Mouse (Mus musculus) CH12.LX (cell line): Measurements from ENCODE around the gene Ppip5k1. TPM values are rescaled to one million over a fixed set of nuclear protein-coding genes. Genes with fewer than 3 reads are reported as not detected.

ENCODE experiments used
- DNase-seq: peaks from one replicate; pipeline ENCODE4 v3.0.0-alpha.2; 2013; ENCODE audit errors: extremely low read depth
- H3K27ac ChIP-seq: 2 replicates; pipeline ENCODE4 v1.5.1; 2012; ENCODE audit warnings: low read depth, mild to moderate bottlenecking, control low read depth, moderate library complexity; ENCODE audit not compliant: insufficient read depth
- H3K27me3 ChIP-seq: replicated peaks from 2 replicates; pipeline ENCODE3; 2012; ENCODE audit warnings: inconsistent platforms
- H3K36me3 ChIP-seq, 2 experiments: replicated peaks in 1 of 2; 2 replicates each; pipeline versions ENCODE3 to v1.6.1; 2012; ENCODE audit warnings: inconsistent platforms in 1 of 2, low read length in 1 of 2, mild to moderate bottlenecking in 1 of 2, mixed read lengths in 1 of 2, moderate library complexity in 1 of 2; ENCODE audit not compliant: control insufficient read depth in 1 of 2, insufficient read depth in 1 of 2
- H3K4me1 ChIP-seq, 2 experiments: 2 replicates each; pipeline ENCODE4 v1.6.1; 2012; ENCODE audit warnings: inconsistent platforms in 1 of 2, moderate library complexity in 1 of 2; ENCODE audit not compliant: insufficient read depth in 2 of 2, control insufficient read depth in 1 of 2
- H3K4me2 ChIP-seq: 2 replicates; pipeline ENCODE4 v1.6.1; 2012; ENCODE audit warnings: low read depth, mild to moderate bottlenecking, control low read depth; ENCODE audit not compliant: poor library complexity, insufficient read depth, severe bottlenecking
- H3K4me3 ChIP-seq, 3 experiments: fragments of 150-350 bp in 1 of 3; sonication (generic) in 1 of 3; replicated peaks in 1 of 3; 2 replicates each; pipeline versions ENCODE3 to v1.5.1; 2011 to 2012; ENCODE audit warnings: low read depth in 2 of 3, low read length in 2 of 3, mild to moderate bottlenecking in 2 of 3, moderate library complexity in 2 of 3, control low read depth in 1 of 3, improper control_type of control experiment in 1 of 3, inconsistent platforms in 1 of 3, mixed read lengths in 1 of 3; ENCODE audit not compliant: poor library complexity in 1 of 3
- H3K79me2 ChIP-seq: replicated peaks from 2 replicates; pipeline ENCODE4 v1.6.1; 2012; ENCODE audit warnings: mild to moderate bottlenecking, moderate library complexity; ENCODE audit not compliant: control insufficient read depth, poor library complexity, insufficient read depth, severe bottlenecking; ENCODE audit errors: extremely low read depth
- H3K9ac ChIP-seq: 2 replicates; pipeline ENCODE4 v1.6.1; 2012; ENCODE audit warnings: low read depth, mild to moderate bottlenecking, control low read depth, moderate library complexity; ENCODE audit not compliant: insufficient read depth
- H3K9me3 ChIP-seq: replicated peaks from 2 replicates; pipeline ENCODE3; 2012; ENCODE audit warnings: low read length, inconsistent platforms, mixed read lengths
- CHD1 ChIP-seq: IDR thresholded peaks from 2 replicates; pipeline ENCODE4 v1.6.1; 2012; ENCODE audit warnings: low read depth, low read length, improper control_type of control experiment, inconsistent platforms
- CHD2 ChIP-seq: IDR thresholded peaks from 2 replicates; pipeline ENCODE4 v1.6.1; 2011; ENCODE audit warnings: low read length, improper control_type of control experiment
- CTCF ChIP-seq, 2 experiments: IDR thresholded peaks in 1 of 2; conservative IDR thresholded peaks in 1 of 2; 2 replicates each; pipeline ENCODE4 v1.5.1; 2011 to 2012; ENCODE audit warnings: low read depth in 2 of 2, low read length in 2 of 2, improper control_type of control experiment in 1 of 2, inconsistent platforms in 1 of 2, mild to moderate bottlenecking in 1 of 2, moderate library complexity in 1 of 2
- EP300 ChIP-seq: IDR thresholded peaks from 2 replicates; pipeline ENCODE4 v1.6.1; 2011; ENCODE audit warnings: low read length, improper control_type of control experiment
- HCFC1 ChIP-seq: IDR thresholded peaks from 2 replicates; pipeline ENCODE4 v1.6.1; 2012; ENCODE audit warnings: low read depth, mild to moderate bottlenecking, inconsistent platforms, low read length, improper control_type of control experiment
- JUN ChIP-seq: IDR thresholded peaks from 2 replicates; pipeline ENCODE4 v1.6.1; 2011; ENCODE audit warnings: low read depth, mild to moderate bottlenecking, low read length, improper control_type of control experiment, moderate library complexity; ENCODE audit not compliant: insufficient read depth
- MEF2A ChIP-seq: IDR thresholded peaks from 2 replicates; pipeline ENCODE4 v1.6.1; 2014; ENCODE audit warnings: low read depth, mild to moderate bottlenecking, inconsistent platforms, low read length, improper control_type of control experiment, borderline replicate concordance
- MYC ChIP-seq: IDR thresholded peaks from 2 replicates; pipeline ENCODE4 v1.6.1; 2011; ENCODE audit warnings: low read depth, mild to moderate bottlenecking, improper control_type of control experiment, low read length
- NELFE ChIP-seq: IDR thresholded peaks from 2 replicates; pipeline ENCODE4 v1.6.1; 2011; ENCODE audit warnings: low read depth, low read length, improper control_type of control experiment
- PAX5 ChIP-seq: IDR thresholded peaks from 2 replicates; pipeline ENCODE4 v1.6.1; 2012; ENCODE audit warnings: low read length, inconsistent platforms, mixed read lengths
- RAD21 ChIP-seq: IDR thresholded peaks from 2 replicates; pipeline ENCODE4 v1.6.1; 2011; ENCODE audit warnings: low read depth, mild to moderate bottlenecking, low read length, improper control_type of control experiment, moderate library complexity
- RCOR1 ChIP-seq: conservative IDR thresholded peaks from 2 replicates; pipeline ENCODE4 v1.6.1; 2012; ENCODE audit warnings: low read depth, mild to moderate bottlenecking, inconsistent platforms, low read length, improper control_type of control experiment
- SIN3A ChIP-seq: IDR thresholded peaks from 2 replicates; pipeline ENCODE4 v1.6.1; 2012; ENCODE audit warnings: low read length, improper control_type of control experiment, inconsistent platforms
- SMC3 ChIP-seq: IDR thresholded peaks from 2 replicates; pipeline ENCODE4 v1.6.1; 2011; ENCODE audit warnings: low read depth, low read length, improper control_type of control experiment
- USF1 ChIP-seq: IDR thresholded peaks from 2 replicates; pipeline ENCODE4 v1.6.1; 2014; ENCODE audit warnings: low read depth, mild to moderate bottlenecking, inconsistent platforms, low read length, improper control_type of control experiment
- ZC3H11A ChIP-seq: IDR thresholded peaks from 2 replicates; pipeline ENCODE4 v1.6.1; 2012; ENCODE audit warnings: low read depth, mild to moderate bottlenecking, inconsistent platforms, low read length, improper control_type of control experiment
- ZNF384 ChIP-seq: IDR thresholded peaks from 2 replicates; pipeline ENCODE4 v1.6.1; 2012; ENCODE audit warnings: low read depth, low read length, improper control_type of control experiment, inconsistent platforms
- dilution Hi-C: fragments of 300-500 bp; cut with MboI; formaldehyde crosslinking; loops from 2 replicates; pipeline ENCODE4 v1.14.3; 2020; ENCODE audit warnings: low sequenced_read_pairs; ENCODE audit not compliant: extremely low pct_unique_long_range_greater_than_20kb, extremely low pct_ligation_motif_present
- in situ Hi-C: fragments of 300-500 bp; cut with MboI; formaldehyde crosslinking; loops from 3 replicates; pipeline ENCODE4 v1.14.3; 2019; ENCODE audit warnings: low sequenced_read_pairs, low pct_ligation_motif_present, low pct_unique_long_range_greater_than_20kb, mixed read lengths
- polyA plus RNA-seq: library from polyadenylated mRNA; unstranded; fragments of >175 nt; gene quantifications from 2 replicates; pipeline ENCODE4 v1.2.1, GENCODE M21; 2012; ENCODE audit warnings: low read depth; ENCODE audit not compliant: insufficient read length
- total RNA-seq, 2 experiments: library from RNA; depleted of rRNA; stranded (reverse); fragments of 300-350 nt in 1 of 2; fragments of >200 nt in 1 of 2; gene quantifications; 2 replicates each; pipeline ENCODE4 v1.2.3; 2012 to 2014

Ppip5k1 gene
- total and polyA plus RNA-seq, 3 experiments, result 4.6 to 11.9 (median 10.4) TPM

DNA sequence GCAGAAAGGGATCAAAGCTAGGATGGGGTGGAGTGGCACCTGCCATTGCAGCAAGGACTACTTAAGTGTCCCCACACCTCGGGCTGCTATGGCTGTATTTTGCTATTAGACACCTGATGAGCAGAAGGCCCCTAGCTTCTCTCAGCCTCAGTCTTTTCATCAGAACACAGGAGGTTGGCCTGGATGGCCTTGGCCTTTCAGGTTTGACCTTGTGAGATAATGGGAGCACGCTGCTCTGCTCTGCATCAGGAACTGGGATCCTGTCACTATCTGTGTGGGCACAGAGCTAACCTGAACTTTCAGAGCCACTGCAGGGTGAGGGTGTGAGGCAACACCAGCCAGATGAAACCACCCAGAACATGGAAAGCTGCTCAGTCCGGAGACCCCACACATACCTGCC lies 17.1 kb upstream of the Ppip5k1 start:
- Histone ChIP-seq H3K4me1 (peaks cover 0 to 5% of the 10 kb centered on the region in 2 experiments; a peak in 1 of 4 replicates), H3K27me3 (peaks cover 13% of the 10 kb centered on the region), H3K27ac (no peak overlapping the region), H3K9me3 (no peaks in the 10 kb centered on the region), H3K4me2 (no peak overlapping the region), H3K36me3 (peaks cover 71 to 91% of the 10 kb centered on the region in 2 experiments), H3K9ac (no peak overlapping the region), H3K79me2 (no peaks in the 10 kb centered on the region), H3K4me3 (no peak overlapping the region)
- no peak for DNase-seq
- TF ChIP-seq ZC3H11A (no peak), SMC3 (no peak), SIN3A (no peak), USF1 (no peak), MEF2A (no peak), EP300 (no peak), MYC (no peak), CHD2 (no peak), NELFE (no peak), JUN (no peak), RAD21 (no peak), CTCF (conservative IDR thresholded peaks at IDR 0.05 in 1 of 2, IDR thresholded peaks at IDR 0.05 in 1 of 2; ENCODE audit: low read depth in 2 of 2, low read length in 2 of 2) (no peak), RCOR1 (no peak), ZNF384 (no peak), CHD1 (no peak), HCFC1 (no peak)
- dilution Hi-C loops (no loop called here), in situ Hi-C loops (no loop called here)

DNA sequence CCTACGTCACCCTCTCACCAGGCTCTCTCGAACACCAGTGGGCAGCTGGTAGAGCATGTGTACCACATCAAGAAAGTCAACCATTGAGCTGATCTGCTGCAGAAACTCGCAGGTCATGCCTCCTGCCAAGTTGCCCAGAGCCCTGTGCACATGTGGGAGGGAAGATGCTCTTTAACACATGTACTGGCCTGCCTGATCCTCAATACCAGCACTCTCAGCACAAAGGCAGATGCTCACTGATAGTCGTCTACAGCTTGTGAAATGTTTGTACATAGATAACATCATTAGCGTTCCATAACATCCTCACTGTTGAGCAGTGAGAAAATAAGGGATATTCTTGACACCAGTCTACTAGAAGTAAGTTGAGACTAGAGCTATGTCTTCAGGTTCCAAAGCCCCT lies 15.7 kb upstream of the Ppip5k1 start:
- TF ChIP-seq MEF2A (no peak), PAX5 (no peak), MYC (no peak), ZNF384 (no peak)
- in situ Hi-C loops, result no loop called here
- dilution Hi-C loops, result no loop called here

More for the DNA sequence above, 15.7 kb upstream of the Ppip5k1 start:
- H3K4me2 ChIP-seq, result no peak overlapping the region
- DNase-seq, result no peak
- no peaks in the 10 kb centered on the region for H3K4me1 ChIP-seq
- no peak overlapping the region for H3K9ac ChIP-seq
- no peaks in the 10 kb centered on the region for H3K79me2 ChIP-seq
- H3K9me3 ChIP-seq, result no peaks in the 10 kb centered on the region
- no peak overlapping the region for H3K4me3 ChIP-seq
- H3K27ac ChIP-seq, result no peak overlapping the region; the same call in 1 of the 2 replicates
- H3K27me3 ChIP-seq, result peaks cover 19% of the 10 kb centered on the region
- peaks cover 70 to 89% of the 10 kb centered on the region in 2 experiments for H3K36me3 ChIP-seq
